Mouse (Mus musculus) megakaryocyte progenitor cell, adult 5-6 weeks (primary cell): ENCODE data around the gene Rln3. TPM values are rescaled to one million over a fixed set of nuclear protein-coding genes. Genes with fewer than 3 reads are reported as not detected.

Experiments used
- ATAC-seq: replicated peaks from 2 replicates; pipeline ENCODE4 v1.8.0; 2016; ENCODE audit warnings: mild to moderate bottlenecking, moderate TSS enrichment, inconsistent platforms; ENCODE audit not compliant: poor library complexity
- total RNA-seq, 2 experiments: library from RNA; stranded (forward) in 1 of 2; stranded (reverse) in 1 of 2; fragments of 157-497, 149-512 nt in 1 of 2; fragments of 200-1000 nt in 1 of 2; gene quantifications; 2 replicates each; pipeline versions ENCODE4 v1.2.3 to v1.2.4; 2015 to 2017

Gene Rln3
- total RNA-seq (2015) (not detected in 2 replicates), total RNA-seq (2017) (not detected in 2 replicates)

DNA sequence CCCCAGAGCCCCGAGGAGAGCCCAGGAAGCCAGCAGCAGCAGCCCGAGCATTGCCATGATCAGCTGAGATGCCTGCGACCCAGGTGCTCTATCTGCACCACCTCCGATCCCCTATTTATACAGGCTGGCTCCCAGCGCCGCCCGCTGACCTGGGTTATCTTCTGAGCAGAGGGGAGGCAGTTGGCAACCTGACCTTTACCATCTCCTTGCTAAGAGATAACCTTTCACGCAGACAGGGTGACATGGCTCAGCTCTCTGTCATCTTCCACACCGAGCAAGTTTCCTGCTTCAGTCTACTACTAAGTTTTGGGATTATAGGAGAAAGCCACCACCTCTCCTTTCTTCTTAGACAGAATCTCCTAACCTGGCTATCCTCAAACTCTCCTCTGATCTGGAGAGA lies at the start of gene Rln3:
Rln3 (minus strand) TSS at position 101 of the 400 bp plus-strand sequence.
- 0 out of 2 replicates have a peak, but pooled peaks have one; percentile 13 for ATAC-seq

GRCm38 (mm10) chr8:84090585-84090984 lies 45.8 kb upstream of the Rln3 start:
- ATAC-seq: no peak

DNA sequence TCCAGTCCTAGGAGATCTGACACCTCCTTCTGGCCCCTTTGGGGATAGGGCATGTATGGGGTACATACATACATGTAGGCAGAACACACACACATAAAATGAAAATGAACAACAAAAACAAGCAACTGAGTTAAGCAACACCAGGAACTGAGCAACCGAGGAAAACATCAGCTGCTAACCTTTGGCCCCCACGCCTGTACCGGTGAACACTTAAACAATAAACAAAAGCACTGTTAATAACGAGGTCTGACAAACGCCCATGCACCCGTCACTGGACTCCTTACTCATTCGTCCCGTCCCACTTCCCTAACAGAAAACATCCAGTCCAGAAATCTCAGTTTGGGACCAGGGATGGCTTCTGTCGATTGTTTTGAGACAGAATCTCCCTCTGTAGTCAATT lies 44.5 kb upstream of the Rln3 start:
- no peak for ATAC-seq

- no peak for ATAC-seq
These were observed 43.0 kb upstream of the Rln3 start for GRCm38 (mm10) chr8:84087821-84088220.

DNA sequence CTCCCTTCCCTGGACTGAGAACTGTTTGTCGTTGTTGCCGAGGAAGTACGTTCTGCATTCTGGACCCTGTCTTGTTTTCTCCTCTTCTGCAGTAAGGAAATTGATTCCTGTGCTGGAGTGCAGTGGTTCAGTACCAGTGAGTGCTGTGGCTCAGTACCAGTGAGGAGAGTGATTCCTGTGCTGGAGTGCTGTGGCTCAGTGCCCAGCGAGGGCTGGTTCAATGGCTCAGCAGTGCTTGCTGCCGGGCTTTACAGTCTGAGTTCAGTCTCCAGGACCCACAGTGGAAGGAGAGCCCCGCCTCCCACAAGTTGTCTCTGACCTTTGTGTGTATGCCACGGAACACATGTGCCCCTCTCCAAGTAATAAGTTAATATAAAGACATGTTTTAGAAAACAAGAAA lies 42.4 kb upstream of the Rln3 start:
- no peak for ATAC-seq

DNA sequence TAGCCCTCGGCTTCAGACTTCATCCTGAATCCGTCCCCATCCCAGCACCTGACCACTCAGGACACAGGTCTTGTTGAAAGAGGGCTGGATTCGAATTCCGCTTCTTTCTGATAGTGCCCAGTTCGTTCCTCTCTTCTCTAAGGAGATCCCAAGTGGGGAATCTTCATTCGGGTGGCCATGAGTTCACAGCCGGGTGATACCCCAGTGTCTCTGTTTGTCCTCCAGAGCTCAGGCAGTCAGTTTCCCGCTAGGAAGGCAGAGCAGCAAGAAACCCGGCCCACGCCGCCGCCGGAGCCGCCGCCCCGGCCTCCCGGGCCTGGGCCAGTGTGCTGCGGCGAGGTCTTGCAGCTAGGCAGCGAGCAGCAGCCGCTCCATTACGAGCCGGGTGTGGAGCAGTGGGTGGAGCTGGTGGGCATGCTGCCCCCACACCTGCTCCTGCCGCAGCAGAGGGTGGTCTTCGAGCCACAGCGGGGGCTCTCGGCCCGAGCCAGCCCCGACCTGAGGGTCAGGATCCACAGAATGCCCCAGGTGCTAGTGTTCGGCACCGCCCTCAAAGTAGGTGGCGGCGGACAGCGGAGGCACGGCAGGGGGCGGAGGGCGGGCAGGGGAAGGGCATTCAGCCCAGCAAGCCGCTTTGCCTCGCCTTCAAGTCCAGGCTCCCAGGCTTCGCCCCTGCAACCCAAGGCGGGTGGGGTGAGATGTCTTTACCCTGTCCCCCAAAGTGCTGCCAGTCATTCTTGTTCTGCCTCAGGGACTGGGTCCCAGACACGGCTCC lies 39.7 kb upstream of the Rln3 start:
- ATAC-seq: no peak

DNA sequence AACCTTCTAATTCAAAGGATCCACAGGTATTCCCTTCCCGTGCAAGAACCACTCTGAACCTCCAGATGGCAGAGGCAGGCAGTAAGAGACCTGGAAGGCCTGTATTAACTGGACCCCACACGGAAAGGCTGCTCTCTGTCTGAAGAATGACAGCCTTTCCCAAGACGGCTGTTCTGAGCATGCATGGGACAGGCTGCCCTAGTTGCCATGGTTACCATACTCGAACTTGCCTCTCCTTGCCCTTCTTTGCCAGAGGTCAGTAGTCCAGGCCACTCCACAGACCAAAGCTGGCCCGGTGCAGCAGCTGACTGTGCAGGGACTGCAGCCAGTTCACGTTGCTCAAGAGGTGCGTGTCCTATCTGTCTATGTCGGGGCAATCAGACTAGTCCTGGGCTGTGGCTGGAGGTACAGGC lies 39.0 kb upstream of the Rln3 start:
- no peak for ATAC-seq

DNA sequence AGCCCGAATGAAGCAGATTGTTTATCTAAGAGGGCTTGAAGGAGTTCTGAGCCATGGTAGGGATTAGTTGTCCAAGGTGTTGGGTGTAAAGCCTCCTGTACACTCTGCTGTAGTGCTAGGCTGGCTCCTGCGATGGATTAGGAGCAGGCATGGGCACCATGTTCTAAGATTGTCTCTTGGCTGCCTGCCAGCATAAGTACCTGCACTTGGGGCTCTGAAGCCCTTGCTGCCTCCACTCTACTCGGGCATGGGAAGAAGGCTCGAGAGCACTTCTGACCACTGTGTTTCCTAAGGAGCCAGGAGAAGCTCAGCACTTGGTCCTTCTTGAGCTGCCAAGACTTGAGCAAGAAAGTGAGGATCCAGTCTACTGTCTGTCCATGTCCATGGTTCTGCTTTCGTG lies 34.4 kb upstream of the Rln3 start:
- ATAC-seq: no peak

- no peak for ATAC-seq
These were observed 32.0 kb upstream of the Rln3 start for GRCm38 (mm10) chr8:84076849-84077248.

GRCm38 (mm10) chr8:84076412-84076811 lies 31.6 kb upstream of the Rln3 start:
- ATAC-seq: peak; percentile 32; the same call in 1 of the 2 replicates

- ATAC-seq: no peak
These were observed 28.6 kb upstream of the Rln3 start for GRCm38 (mm10) chr8:84073230-84073976.

DNA sequence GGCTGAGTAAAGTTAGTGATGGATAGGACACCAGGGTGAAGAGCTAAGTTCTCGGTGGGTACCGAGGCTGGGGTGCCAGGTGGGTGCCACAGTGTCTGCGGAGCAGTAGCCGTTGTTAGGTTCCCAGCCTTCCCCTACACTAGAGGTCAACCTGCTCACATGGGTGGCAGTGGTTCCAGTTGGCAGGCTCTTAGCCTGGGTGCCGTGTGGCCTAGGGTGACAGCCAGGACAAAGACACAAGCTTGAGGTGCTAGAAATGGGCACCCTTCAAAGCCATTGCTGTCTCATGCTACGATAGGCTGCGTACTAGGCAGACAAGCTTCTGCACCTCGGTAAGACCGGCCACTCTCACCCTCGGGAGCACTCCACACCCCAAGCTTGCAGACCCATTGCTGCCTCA lies 27.5 kb upstream of the Rln3 start:
- no peak for ATAC-seq

DNA sequence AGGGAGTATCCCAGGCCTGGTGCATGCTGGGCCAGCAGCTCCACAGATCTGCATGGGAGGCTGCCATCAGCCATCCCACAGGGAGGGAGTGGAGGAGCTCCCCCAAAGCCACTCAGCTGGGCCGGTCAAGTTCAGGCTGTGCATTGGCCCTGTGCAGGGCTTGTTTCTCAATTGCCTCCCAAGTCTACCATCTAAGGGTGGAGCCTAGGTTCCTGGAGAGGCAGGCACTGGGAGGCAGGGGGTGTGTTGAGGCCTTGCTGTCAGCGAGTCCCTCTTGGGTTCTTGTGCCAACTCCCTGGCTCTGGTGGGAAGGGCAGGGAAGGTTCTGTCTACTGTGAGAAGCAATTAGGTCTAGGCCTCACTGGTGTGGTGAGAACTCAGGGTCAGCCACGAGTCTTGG lies 27.1 kb upstream of the Rln3 start:
- no peak for ATAC-seq

DNA sequence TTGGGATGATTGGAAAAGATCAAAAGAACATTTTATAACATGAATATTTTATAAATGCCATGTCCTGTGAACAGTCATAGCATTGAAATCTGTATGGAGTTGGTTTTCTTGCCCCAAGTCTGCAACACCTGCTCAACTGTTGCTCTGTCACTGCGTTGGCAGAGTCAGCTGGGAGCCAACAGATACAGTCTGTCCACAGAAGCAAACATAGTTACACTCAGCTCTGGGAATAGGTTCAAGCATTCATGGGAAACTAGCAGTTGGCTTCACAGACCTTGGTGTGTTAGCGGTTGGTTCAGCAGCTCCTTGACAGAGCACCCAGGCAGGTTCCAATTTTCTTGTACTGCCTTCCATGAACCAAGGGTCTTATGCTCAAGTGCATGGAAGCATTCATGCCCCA lies 25.9 kb upstream of the Rln3 start:
- ATAC-seq: no peak

- no peak for ATAC-seq
These were observed 25.4 kb upstream of the Rln3 start for GRCm38 (mm10) chr8:84070241-84070640.

GRCm38 (mm10) chr8:84069750-84070149 lies 24.9 kb upstream of the Rln3 start:
- ATAC-seq: no peak

DNA sequence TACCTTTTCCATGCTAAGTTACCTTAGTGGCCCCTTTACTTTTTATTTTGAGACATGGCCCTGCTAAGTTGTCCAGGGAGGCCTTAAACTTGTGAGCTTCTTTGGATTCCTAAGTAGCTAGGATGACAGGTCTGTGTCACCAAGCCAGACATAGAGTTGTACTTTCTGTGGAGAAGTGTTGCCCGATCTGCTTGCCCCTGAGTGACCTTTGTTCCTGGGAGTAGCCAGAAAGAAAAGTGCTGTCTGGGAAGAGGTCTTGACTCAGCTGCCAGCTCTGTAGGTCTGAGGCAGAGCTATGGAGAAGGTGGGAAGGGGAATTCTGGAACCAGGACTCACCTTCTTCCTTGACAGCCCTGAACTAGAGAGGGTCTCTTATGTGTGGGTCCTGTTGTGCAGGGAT lies 24.4 kb upstream of the Rln3 start:
- ATAC-seq: no peak

GRCm38 (mm10) chr8:84068316-84069035 lies 23.7 kb upstream of the Rln3 start:
- ATAC-seq: no peak

DNA sequence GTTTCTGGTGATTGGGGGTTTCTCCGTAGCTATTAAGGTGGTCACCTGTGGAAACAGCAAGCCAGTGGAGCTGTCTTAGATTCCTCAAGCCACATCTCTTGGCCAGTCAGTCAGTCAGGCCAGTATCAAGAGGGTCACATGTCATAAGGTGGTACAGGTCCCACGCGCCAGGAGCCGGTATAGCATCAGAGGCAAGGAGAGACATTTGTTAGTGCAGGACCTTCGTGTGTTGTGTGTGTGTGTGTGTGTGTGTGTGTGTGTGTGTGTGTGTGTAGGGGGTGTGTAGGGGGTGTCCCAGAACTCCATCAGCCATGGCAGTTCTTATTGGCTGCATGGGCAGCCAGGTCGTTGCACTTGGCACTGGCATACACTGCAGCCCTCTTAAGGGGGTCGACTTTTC lies 23.1 kb upstream of the Rln3 start:
- ATAC-seq: no peak

DNA sequence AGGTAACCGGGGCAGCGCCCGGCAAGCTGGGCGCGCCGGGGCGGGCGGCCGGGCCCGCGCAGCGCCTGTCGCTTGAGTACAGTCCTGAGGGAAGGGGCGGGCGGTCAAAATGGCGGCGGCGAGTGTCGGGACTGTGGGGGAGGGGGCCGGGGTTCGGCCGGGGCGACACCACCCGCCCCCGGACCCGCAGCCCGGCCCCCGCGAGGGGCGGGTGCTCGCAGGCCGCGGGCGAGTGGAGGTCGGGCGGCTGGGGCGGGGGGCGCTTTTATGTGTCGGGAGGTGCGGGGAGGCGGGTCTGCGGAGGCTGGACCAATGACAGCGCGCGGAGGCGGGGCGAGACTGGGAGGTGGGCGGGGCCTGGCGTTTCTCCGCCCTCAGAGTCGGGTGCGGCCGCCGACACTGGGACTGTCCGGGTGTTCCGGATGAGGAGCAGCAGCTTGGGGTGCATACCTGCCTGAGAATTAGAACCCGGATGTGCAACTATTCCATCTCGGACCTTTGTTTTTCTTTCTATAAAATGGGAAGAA lies 22.3 kb upstream of the Rln3 start:
- ATAC-seq: peak; percentile 59

- peak; percentile 86 for ATAC-seq
These were observed 21.6 kb upstream of the Rln3 start, which contains the start of gene Rfx1 for GRCm38 (mm10) chr8:84066291-84066930. TSS of gene Rfx1 (plus strand) at chr8:84066834.
